Mouse (Mus musculus) kidney, postnatal 0 days (tissue): ENCODE measurements at regions not wholly inside any gene's neighbourhood (a gene's known extent, or its start where the extent isn't known, plus 50 kb on each side); places are given as distances from the start of the nearest gene placed in this dataset.
A peak's percentile ranks its signal among the peaks of the same experiment; 100 is the strongest.
"Not testable (repeated sequence)": the region's sequence is repeated elsewhere in the genome, so short reads cannot be mapped to it uniquely, and the experiment has no call there.

Experiments used
- ATAC-seq: fragments of 200-750 bp; cut with Nextera tagmentation; replicated peaks from 2 replicates; pipeline ENCODE4 v1.8.0; 2017; ENCODE audit warnings: low read depth, moderate number of reproducible peaks, moderate TSS enrichment, moderate library complexity; ENCODE audit not compliant: low FRiP score
- DNase-seq: peaks from one replicate; pipeline ENCODE4 v3.0.0-alpha.2; 2016; ENCODE audit warnings: low spot score
- H3K27ac ChIP-seq: fragments of 300-500 bp; sonication (generic); 2 replicates; pipeline ENCODE4 v1.5.1; 2014; ENCODE audit warnings: mild to moderate bottlenecking
- H3K27me3 ChIP-seq: fragments of 300-500 bp; sonication (generic); 2 replicates; pipeline ENCODE4 v1.6.1; 2014; ENCODE audit warnings: low read length, mixed read lengths; ENCODE audit not compliant: insufficient read depth
- H3K36me3 ChIP-seq: fragments of 300-500 bp; sonication (generic); 2 replicates; pipeline ENCODE4 v1.6.1; 2014; ENCODE audit warnings: low read length, mixed read lengths; ENCODE audit not compliant: insufficient read depth
- H3K4me1 ChIP-seq: fragments of 300-500 bp; sonication (generic); replicated peaks from 2 replicates; pipeline ENCODE4 v1.6.1; 2014; ENCODE audit warnings: antibody characterized with exemption, low read length, mixed read lengths; ENCODE audit not compliant: insufficient read depth
- H3K4me2 ChIP-seq: fragments of 300-500 bp; sonication (generic); 2 replicates; pipeline ENCODE4 v1.6.1; 2014; ENCODE audit warnings: mild to moderate bottlenecking, low read length, moderate library complexity, mixed read lengths
- H3K4me3 ChIP-seq: fragments of 300-500 bp; sonication (generic); replicated peaks from 2 replicates; pipeline ENCODE4 v1.5.1; 2014; ENCODE audit warnings: low read depth, low read length
- H3K9ac ChIP-seq: fragments of 300-500 bp; sonication (generic); 2 replicates; pipeline ENCODE4 v1.6.1; 2014; ENCODE audit warnings: low read depth, low read length
- H3K9me3 ChIP-seq: fragments of 300-500 bp; sonication (generic); replicated peaks from 2 replicates; pipeline ENCODE4 v1.6.1; 2016; ENCODE audit warnings: low read length, inconsistent platforms, mixed read lengths
- CTCF ChIP-seq: IDR thresholded peaks from 2 replicates; pipeline ENCODE4 v1.5.1; 2016; ENCODE audit warnings: antibody characterized with exemption, low read depth, mild to moderate bottlenecking, moderate library complexity
- WGBS: fragments of 180-500 bp; shearing (Covaris S2); extraction: QIAGEN DNeasy Blood & Tissue Kit; methylation state at CpG from one replicate; pipeline ENCODE4 v1.1.7; 2014; 5-methylcytosine and 5-hydroxymethylcytosine counted together

DNA sequence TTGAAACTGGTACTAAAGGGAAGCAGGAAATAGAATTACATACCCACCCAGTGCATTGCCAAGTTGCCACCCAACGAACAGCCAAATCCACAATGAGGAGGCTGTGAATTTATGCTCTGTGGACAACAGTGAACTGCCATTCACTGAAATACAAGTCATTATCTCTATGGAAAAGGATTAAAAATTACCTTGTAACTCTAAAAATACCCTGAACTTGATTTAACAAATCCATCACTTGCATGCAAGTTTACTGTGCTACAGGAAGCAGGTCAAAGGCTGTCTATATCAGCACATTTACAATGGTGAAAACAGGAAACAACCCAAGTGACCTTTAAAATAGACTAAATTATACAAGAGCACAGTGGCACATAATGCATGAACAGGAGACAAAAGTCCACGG is 202.2 kb upstream of the Sema6d start:
- no peak for ATAC-seq

DNA sequence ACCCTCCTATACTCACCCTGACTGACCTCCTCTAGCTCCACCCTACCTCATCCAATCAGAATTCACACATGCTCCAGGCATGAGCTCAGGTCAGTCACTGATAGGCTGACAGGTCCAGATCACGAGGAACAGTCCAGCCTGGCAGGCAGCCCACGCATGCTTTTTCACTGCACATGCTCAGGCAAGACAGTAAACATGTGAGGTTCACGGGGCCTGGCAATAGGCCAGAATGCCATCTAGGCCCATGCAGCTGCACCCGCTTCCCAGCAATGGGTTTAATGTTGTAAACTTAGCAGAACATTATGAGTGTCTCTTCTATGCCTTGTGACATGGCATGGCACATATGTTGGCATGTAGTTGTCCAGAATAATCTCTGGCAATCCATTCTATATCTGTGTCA is 177.8 kb upstream of the Sema6d start:
- not testable (repeated sequence) for H3K9me3 ChIP-seq, H3K4me1 ChIP-seq, H3K27ac ChIP-seq, H3K27me3 ChIP-seq, H3K36me3 ChIP-seq, H3K9ac ChIP-seq, H3K4me3 ChIP-seq, H3K4me2 ChIP-seq, DNase-seq
- 76% methylated on average over 4 of the region's 4 CpGs for WGBS
- ATAC-seq = 0 out of 2 replicates have a peak, but pooled peaks have one; percentile 33

More for the DNA sequence above, 202.2 kb upstream of the Sema6d start:
- Histone ChIP-seq H3K9me3 (no peaks in the 10 kb centered on the region), H3K27me3 (no peaks in the 10 kb centered on the region), H3K27ac (no peak overlapping the region), H3K4me2 (no peak overlapping the region), H3K9ac (no peak overlapping the region), H3K4me3 (no peak overlapping the region), H3K36me3 (no peaks in the 10 kb centered on the region), H3K4me1 (no peaks in the 10 kb centered on the region)
- DNase-seq = peak; percentile 4
- no peak for TF ChIP-seq CTCF
- WGBS = 69% methylated on average over 2 of the region's 2 CpGs

DNA sequence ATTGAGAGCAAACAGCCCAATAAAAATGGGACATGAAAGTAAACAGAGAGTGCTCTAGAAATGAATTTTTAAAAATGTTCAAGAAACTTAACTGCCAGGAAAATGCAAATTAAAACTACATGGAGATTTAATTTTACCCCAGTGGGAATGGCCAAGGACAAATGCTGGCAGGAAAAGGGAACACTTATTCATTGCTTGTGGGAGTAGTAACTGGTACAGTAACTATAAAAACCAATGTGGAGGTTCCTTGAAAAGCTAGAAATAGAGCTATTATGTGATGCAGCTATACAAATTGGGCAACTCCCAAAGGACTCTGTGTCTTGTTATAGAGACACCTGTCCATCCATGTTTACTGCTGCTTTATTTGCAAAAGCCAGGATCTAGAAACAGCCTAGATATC is 175.7 kb upstream of the Sema6d start:
- DNase-seq (no peak), ATAC-seq (no peak)
- Histone ChIP-seq H3K4me1 (no peaks in the 10 kb centered on the region), H3K27ac (no peak overlapping the region), H3K27me3 (no peaks in the 10 kb centered on the region), H3K4me2 (no peak overlapping the region), H3K9me3 (no peaks in the 10 kb centered on the region; the same call in 1 of the 2 replicates), H3K9ac (no peak overlapping the region), H3K36me3 (no peaks in the 10 kb centered on the region), H3K4me3 (no peak overlapping the region)
- TF ChIP-seq CTCF = no peak

DNA sequence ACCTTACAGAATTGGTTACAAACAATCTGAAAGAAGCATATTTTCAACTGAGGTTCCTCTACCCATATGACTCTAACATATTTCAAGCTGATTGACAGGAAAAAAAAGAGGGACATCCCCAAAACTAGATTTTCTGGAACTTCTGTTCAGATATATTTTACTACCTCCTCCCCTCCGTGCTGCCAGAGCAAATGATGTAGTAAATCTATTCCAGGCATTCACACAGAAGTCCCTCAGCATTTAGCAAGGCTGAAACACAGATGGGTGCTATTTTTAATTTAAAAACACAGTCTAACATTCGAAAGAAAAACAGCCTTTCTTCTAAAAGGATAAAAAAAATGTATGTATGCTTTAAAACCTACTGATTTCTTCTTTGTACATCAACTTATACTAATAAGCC is 169.4 kb upstream of the Sema6d start:
- Histone ChIP-seq H3K27ac (no peak overlapping the region), H3K9ac (no peak overlapping the region), H3K4me3 (no peak overlapping the region), H3K4me2 (no peak overlapping the region), H3K36me3 (no peaks in the 10 kb centered on the region), H3K9me3 (no peaks in the 10 kb centered on the region), H3K4me1 (no peaks in the 10 kb centered on the region), H3K27me3 (no peaks in the 10 kb centered on the region)
- WGBS = 39% methylated on average over 2 of the region's 2 CpGs
- ATAC-seq = no peak
- DNase-seq = no peak
- TF ChIP-seq CTCF = no peak

DNA sequence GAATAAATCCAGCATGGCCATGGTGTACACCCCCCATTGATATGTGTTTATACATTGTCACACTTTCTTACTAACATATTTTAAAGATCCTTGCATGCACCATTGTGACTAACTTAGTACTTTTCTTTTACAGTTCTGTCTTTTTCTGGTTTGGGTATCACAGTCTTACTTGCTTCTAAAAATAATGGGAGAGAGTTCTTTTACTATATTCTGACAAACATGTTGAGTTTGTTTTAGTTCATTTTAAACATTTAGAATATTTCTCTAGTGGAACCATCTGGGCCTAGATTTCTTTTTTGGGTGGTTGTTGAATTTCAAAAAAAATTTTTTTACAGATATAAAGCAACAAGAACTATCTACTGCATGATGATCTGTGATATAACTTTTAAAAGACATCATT is 161.7 kb upstream of the Sema6d start:
- no peak for TF ChIP-seq CTCF
- no peak overlapping the region for H3K4me2 ChIP-seq
- H3K4me1 ChIP-seq = no peaks in the 10 kb centered on the region
- no peak overlapping the region for H3K9ac ChIP-seq
- H3K27ac ChIP-seq = no peak overlapping the region
- H3K36me3 ChIP-seq = no peaks in the 10 kb centered on the region
- H3K9me3 ChIP-seq = no peaks in the 10 kb centered on the region
- no peak overlapping the region for H3K4me3 ChIP-seq
- no peaks in the 10 kb centered on the region for H3K27me3 ChIP-seq
- ATAC-seq (no peak), DNase-seq (no peak)

DNA sequence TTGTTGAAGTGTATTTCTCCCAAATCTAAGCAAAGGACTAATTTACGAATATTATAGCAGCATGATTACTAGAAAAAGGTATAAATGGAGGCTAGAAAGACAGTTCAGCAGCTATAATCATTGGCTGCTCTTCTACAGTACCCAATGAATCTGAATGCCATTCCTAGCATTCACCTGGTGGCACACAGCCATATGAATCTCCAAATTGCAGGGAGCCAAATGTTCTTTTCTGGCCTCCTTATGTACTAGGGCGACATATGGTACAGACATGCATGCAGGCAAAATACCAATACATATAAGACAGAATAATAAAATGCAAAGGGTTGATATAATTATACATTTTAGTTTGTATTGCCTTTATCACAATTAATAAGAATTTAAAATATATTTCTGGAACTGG is 152.9 kb upstream of the Sema6d start:
- 82% methylated on average over 2 of the region's 2 CpGs for WGBS
- TF ChIP-seq CTCF = no peak
- DNase-seq (no peak), ATAC-seq (no peak)
- Histone ChIP-seq H3K4me3 (no peak overlapping the region), H3K9me3 (no peaks in the 10 kb centered on the region), H3K27me3 (no peaks in the 10 kb centered on the region), H3K4me1 (no peaks in the 10 kb centered on the region), H3K36me3 (no peaks in the 10 kb centered on the region), H3K4me2 (no peak overlapping the region), H3K9ac (no peak overlapping the region), H3K27ac (no peak overlapping the region)

DNA sequence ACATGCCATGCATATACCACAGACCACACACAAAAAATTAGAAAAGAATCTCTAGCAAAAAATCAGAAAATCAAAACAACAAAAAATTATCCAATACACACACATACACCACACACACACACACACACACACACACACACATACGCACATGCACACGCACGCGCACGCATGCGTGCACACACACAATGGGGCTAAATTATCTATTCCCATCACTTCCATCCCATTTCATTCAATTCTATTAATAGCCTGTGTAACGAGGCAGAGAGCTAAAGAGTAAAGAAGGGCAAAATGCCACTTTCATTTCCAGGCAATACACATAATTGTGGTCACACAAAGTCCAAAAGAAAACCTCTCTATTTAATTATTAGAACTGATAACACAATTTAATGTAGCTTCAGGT is 126.2 kb upstream of the Sema6d start:
- H3K27me3 ChIP-seq = no peaks in the 10 kb centered on the region
- no peaks in the 10 kb centered on the region for H3K36me3 ChIP-seq
- H3K4me1 ChIP-seq = no peaks in the 10 kb centered on the region
- H3K4me2 ChIP-seq = no peak overlapping the region
- no peaks in the 10 kb centered on the region for H3K9me3 ChIP-seq
- H3K4me3 ChIP-seq = no peak overlapping the region
- no peak overlapping the region for H3K9ac ChIP-seq
- no peak for TF ChIP-seq CTCF
- WGBS = 91% methylated on average over 7 of the region's 7 CpGs
- DNase-seq = no peak
- H3K27ac ChIP-seq = no peak overlapping the region
- ATAC-seq = no peak
